Mouse (Mus musculus): ENCODE measurements around the gene Bscl2. TPM values are rescaled to one million over a fixed set of nuclear protein-coding genes. Genes with fewer than 3 reads are reported as not detected.

Bscl2 gene
- polyA plus RNA-seq, 1 experiment from 2014 or later = 161 TPM

Other genes with a start within 250 kb of the Bscl2 start
- 0.11 TPM for gene Slc22a8, start 246.2 kb upstream of the Bscl2 start, polyA plus RNA-seq (2014; fragmentation: Illumina TruSeq; extraction: RNeasy Lipid Tissue Mini Kit (QIAGEN cat#74804); ENCODE audit: low read depth, low replicate concordance)
- gene Slc22a6, start 219.4 kb upstream of the Bscl2 start, polyA plus RNA-seq (2014; fragmentation: Illumina TruSeq; extraction: RNeasy Lipid Tissue Mini Kit (QIAGEN cat#74804); ENCODE audit: low read depth, low replicate concordance) = not detected
- gene Chrm1, start 173.7 kb upstream of the Bscl2 start, polyA plus RNA-seq (2014; fragmentation: Illumina TruSeq; extraction: RNeasy Lipid Tissue Mini Kit (QIAGEN cat#74804); ENCODE audit: low read depth, low replicate concordance) = 0.06 TPM
- gene Slc3a2, start 114.1 kb upstream of the Bscl2 start, polyA plus RNA-seq (2014; fragmentation: Illumina TruSeq; extraction: RNeasy Lipid Tissue Mini Kit (QIAGEN cat#74804); ENCODE audit: low read depth, low replicate concordance) = 327 TPM
- gene Wdr74, start 101.6 kb upstream of the Bscl2 start, polyA plus RNA-seq (2014; fragmentation: Illumina TruSeq; extraction: RNeasy Lipid Tissue Mini Kit (QIAGEN cat#74804); ENCODE audit: low read depth, low replicate concordance) = 31.3 TPM
- gene 1700092M07Rik, start 96.7 kb upstream of the Bscl2 start, polyA plus RNA-seq (2014; fragmentation: Illumina TruSeq; extraction: RNeasy Lipid Tissue Mini Kit (QIAGEN cat#74804); ENCODE audit: low read depth, low replicate concordance) = 12.2 TPM
- 114 TPM for gene Stx5a, start 96.1 kb upstream of the Bscl2 start, polyA plus RNA-seq (2014; fragmentation: Illumina TruSeq; extraction: RNeasy Lipid Tissue Mini Kit (QIAGEN cat#74804); ENCODE audit: low read depth, low replicate concordance)
- gene Nxf1, start 80.4 kb upstream of the Bscl2 start, polyA plus RNA-seq (2014; fragmentation: Illumina TruSeq; extraction: RNeasy Lipid Tissue Mini Kit (QIAGEN cat#74804); ENCODE audit: low read depth, low replicate concordance) = 150 TPM
- 77.8 TPM for gene Tmem223, start 66.5 kb upstream of the Bscl2 start, polyA plus RNA-seq (2014; fragmentation: Illumina TruSeq; extraction: RNeasy Lipid Tissue Mini Kit (QIAGEN cat#74804); ENCODE audit: low read depth, low replicate concordance)
- 54.7 TPM for gene Tmem179b, start 63.0 kb upstream of the Bscl2 start, polyA plus RNA-seq (2014; fragmentation: Illumina TruSeq; extraction: RNeasy Lipid Tissue Mini Kit (QIAGEN cat#74804); ENCODE audit: low read depth, low replicate concordance)
- gene Taf6l, start 51.0 kb upstream of the Bscl2 start, polyA plus RNA-seq (2014; fragmentation: Illumina TruSeq; extraction: RNeasy Lipid Tissue Mini Kit (QIAGEN cat#74804); ENCODE audit: low read depth, low replicate concordance) = 12.1 TPM
- 104 TPM for gene Polr2g, start 38.9 kb upstream of the Bscl2 start, polyA plus RNA-seq (2014; fragmentation: Illumina TruSeq; extraction: RNeasy Lipid Tissue Mini Kit (QIAGEN cat#74804); ENCODE audit: low read depth, low replicate concordance)
- 3.0 TPM for gene Zbtb3, start 34.9 kb upstream of the Bscl2 start, polyA plus RNA-seq (2014; fragmentation: Illumina TruSeq; extraction: RNeasy Lipid Tissue Mini Kit (QIAGEN cat#74804); ENCODE audit: low read depth, low replicate concordance)
- gene Ttc9c, start 18.1 kb upstream of the Bscl2 start, polyA plus RNA-seq (2014; fragmentation: Illumina TruSeq; extraction: RNeasy Lipid Tissue Mini Kit (QIAGEN cat#74804); ENCODE audit: low read depth, low replicate concordance) = 29.3 TPM
- 84.2 TPM for gene Hnrnpul2, start 17.5 kb upstream of the Bscl2 start, polyA plus RNA-seq (2014; fragmentation: Illumina TruSeq; extraction: RNeasy Lipid Tissue Mini Kit (QIAGEN cat#74804); ENCODE audit: low read depth, low replicate concordance)
- gene AC129217.1, start 7.7 kb upstream of the Bscl2 start, polyA plus RNA-seq (2014; fragmentation: Illumina TruSeq; extraction: RNeasy Lipid Tissue Mini Kit (QIAGEN cat#74804); ENCODE audit: low read depth, low replicate concordance) = not detected
- 0.31 TPM for gene Gng3, start 1.7 kb downstream of the Bscl2 start, polyA plus RNA-seq (2014; fragmentation: Illumina TruSeq; extraction: RNeasy Lipid Tissue Mini Kit (QIAGEN cat#74804); ENCODE audit: low read depth, low replicate concordance)
- 12.1 TPM for gene Lrrn4cl, start 13.3 kb downstream of the Bscl2 start, polyA plus RNA-seq (2014; fragmentation: Illumina TruSeq; extraction: RNeasy Lipid Tissue Mini Kit (QIAGEN cat#74804); ENCODE audit: low read depth, low replicate concordance)
- gene Ubxn1, start 34.0 kb downstream of the Bscl2 start, polyA plus RNA-seq (2014; fragmentation: Illumina TruSeq; extraction: RNeasy Lipid Tissue Mini Kit (QIAGEN cat#74804); ENCODE audit: low read depth, low replicate concordance) = 150 TPM
- 57.7 TPM for gene Uqcc3, start 43.5 kb downstream of the Bscl2 start, polyA plus RNA-seq (2014; fragmentation: Illumina TruSeq; extraction: RNeasy Lipid Tissue Mini Kit (QIAGEN cat#74804); ENCODE audit: low read depth, low replicate concordance)
- 2.4 TPM for gene Lbhd1, start 46.3 kb downstream of the Bscl2 start, polyA plus RNA-seq (2014; fragmentation: Illumina TruSeq; extraction: RNeasy Lipid Tissue Mini Kit (QIAGEN cat#74804); ENCODE audit: low read depth, low replicate concordance)
- gene Gm49403, start 46.5 kb downstream of the Bscl2 start, polyA plus RNA-seq (2014; fragmentation: Illumina TruSeq; extraction: RNeasy Lipid Tissue Mini Kit (QIAGEN cat#74804); ENCODE audit: low read depth, low replicate concordance) = not detected
- 60.0 TPM for gene 1810009A15Rik, start 51.4 kb downstream of the Bscl2 start, polyA plus RNA-seq (2014; fragmentation: Illumina TruSeq; extraction: RNeasy Lipid Tissue Mini Kit (QIAGEN cat#74804); ENCODE audit: low read depth, low replicate concordance)
- gene Gm49416, start 51.5 kb downstream of the Bscl2 start, polyA plus RNA-seq (2014; fragmentation: Illumina TruSeq; extraction: RNeasy Lipid Tissue Mini Kit (QIAGEN cat#74804); ENCODE audit: low read depth, low replicate concordance) = not detected
- gene Ints5, start 55.5 kb downstream of the Bscl2 start, polyA plus RNA-seq (2014; fragmentation: Illumina TruSeq; extraction: RNeasy Lipid Tissue Mini Kit (QIAGEN cat#74804); ENCODE audit: low read depth, low replicate concordance) = 12.0 TPM
- gene Ganab, start 60.6 kb downstream of the Bscl2 start, polyA plus RNA-seq (2014; fragmentation: Illumina TruSeq; extraction: RNeasy Lipid Tissue Mini Kit (QIAGEN cat#74804); ENCODE audit: low read depth, low replicate concordance) = 130 TPM
- 54.1 TPM for gene B3gat3, start 82.9 kb downstream of the Bscl2 start, polyA plus RNA-seq (2014; fragmentation: Illumina TruSeq; extraction: RNeasy Lipid Tissue Mini Kit (QIAGEN cat#74804); ENCODE audit: low read depth, low replicate concordance)
- gene Rom1, start 91.9 kb downstream of the Bscl2 start, polyA plus RNA-seq (2014; fragmentation: Illumina TruSeq; extraction: RNeasy Lipid Tissue Mini Kit (QIAGEN cat#74804); ENCODE audit: low read depth, low replicate concordance) = 6.2 TPM
- gene Eml3, start 92.1 kb downstream of the Bscl2 start, polyA plus RNA-seq (2014; fragmentation: Illumina TruSeq; extraction: RNeasy Lipid Tissue Mini Kit (QIAGEN cat#74804); ENCODE audit: low read depth, low replicate concordance) = 35.3 TPM
- 71.9 TPM for gene Mta2, start 104.4 kb downstream of the Bscl2 start, polyA plus RNA-seq (2014; fragmentation: Illumina TruSeq; extraction: RNeasy Lipid Tissue Mini Kit (QIAGEN cat#74804); ENCODE audit: low read depth, low replicate concordance)
- gene Tut1, start 116.4 kb downstream of the Bscl2 start, polyA plus RNA-seq (2014; fragmentation: Illumina TruSeq; extraction: RNeasy Lipid Tissue Mini Kit (QIAGEN cat#74804); ENCODE audit: low read depth, low replicate concordance) = 17.4 TPM
- 409 TPM for gene Eef1g, start 129.6 kb downstream of the Bscl2 start, polyA plus RNA-seq (2014; fragmentation: Illumina TruSeq; extraction: RNeasy Lipid Tissue Mini Kit (QIAGEN cat#74804); ENCODE audit: low read depth, low replicate concordance)
- 114 TPM for gene Ahnak, start 151.8 kb downstream of the Bscl2 start, polyA plus RNA-seq (2014; fragmentation: Illumina TruSeq; extraction: RNeasy Lipid Tissue Mini Kit (QIAGEN cat#74804); ENCODE audit: low read depth, low replicate concordance)